Mouse (Mus musculus) kidney, adult 2 months (tissue): Measurements from ENCODE around the gene Qrich2.

Experiments
- CTCF ChIP-seq: fragments of 200-500 bp; conservative IDR thresholded peaks from 2 replicates; pipeline ENCODE4 v1.5.1; 2011; ENCODE audit warnings: low read depth, mild to moderate bottlenecking, control low read depth, low read length, moderate library complexity, mixed read lengths; ENCODE audit not compliant: insufficient read depth, insufficient read length
- POLR2A ChIP-seq: fragments of 200-500 bp; IDR thresholded peaks from one replicate; pipeline ENCODE4 v1.6.1; 2011; ENCODE audit warnings: low read depth, low read length, control low read depth

- TF ChIP-seq CTCF, result no peak
- no peak for TF ChIP-seq POLR2A
Observed at GRCm38 (mm10) chr11:116439269-116440240, 26.5 kb downstream of the Qrich2 start.
